Mouse (Mus musculus) midbrain, embryonic 16.5 days (tissue): ENCODE results near the gene Szt2. TPM values are rescaled to one million over a fixed set of nuclear protein-coding genes. Genes with fewer than 3 reads are reported as not detected.

Source experiments
- ATAC-seq: fragments of 200-750 bp; cut with Nextera tagmentation; 2 replicates; pipeline ENCODE4 v1.8.0; 2017; ENCODE audit warnings: moderate TSS enrichment
- H3K27ac ChIP-seq: fragments of 300-500 bp; sonication (generic); 2 replicates; pipeline ENCODE4 v1.5.1; 2014; ENCODE audit warnings: mild to moderate bottlenecking, low read length, mixed read lengths
- H3K27me3 ChIP-seq: fragments of 300-500 bp; sonication (generic); 2 replicates; pipeline ENCODE4 v1.6.1; 2014; ENCODE audit warnings: low read depth, low read length, mixed read lengths; ENCODE audit not compliant: control insufficient read depth, insufficient read depth
- H3K36me3 ChIP-seq: fragments of 300-500 bp; sonication (generic); 2 replicates; pipeline ENCODE4 v1.6.1; 2014; ENCODE audit warnings: mild to moderate bottlenecking, low read length, moderate library complexity, mixed read lengths; ENCODE audit not compliant: control insufficient read depth, insufficient read depth
- H3K4me1 ChIP-seq: fragments of 300-500 bp; sonication (generic); 2 replicates; pipeline ENCODE4 v1.6.1; 2014; ENCODE audit warnings: mild to moderate bottlenecking, low read length, mixed read lengths; ENCODE audit not compliant: control insufficient read depth, insufficient read depth
- H3K4me2 ChIP-seq: fragments of 300-500 bp; sonication (generic); 2 replicates; pipeline ENCODE4 v1.6.1; 2014; ENCODE audit warnings: mild to moderate bottlenecking, low read length, mixed read lengths
- H3K4me3 ChIP-seq: fragments of 300-500 bp; sonication (generic); 2 replicates; pipeline ENCODE4 v1.5.1; 2014; ENCODE audit warnings: low read depth, mild to moderate bottlenecking, low read length, moderate library complexity, mixed read lengths
- H3K9ac ChIP-seq: fragments of 300-500 bp; sonication (generic); 2 replicates; pipeline ENCODE4 v1.6.1; 2014; ENCODE audit warnings: low read depth, low read length, mixed read lengths
- H3K9me3 ChIP-seq: fragments of 300-500 bp; sonication (generic); replicated peaks from 2 replicates; pipeline ENCODE4 v1.6.1; 2014; ENCODE audit warnings: mild to moderate bottlenecking, low read length, mixed read lengths; ENCODE audit not compliant: control insufficient read depth, poor library complexity, severe bottlenecking
- WGBS: fragments of 180-500 bp; shearing (Covaris S2); extraction: QIAGEN DNeasy Blood & Tissue Kit; methylation state at CpG from one replicate; pipeline ENCODE4 v1.1.7; 2014; 5-methylcytosine and 5-hydroxymethylcytosine counted together
- polyA plus RNA-seq: library from polyadenylated mRNA; unstranded; fragments of >200 nt; fragmentation: Nextera tagmentation; extraction: Ambion mirVana; gene quantifications from 2 replicates; pipeline ENCODE4 v1.2.1, GENCODE M21; 2015

The Szt2 gene
- polyA plus RNA-seq, 1 experiment from 2014 or later = 8.7 TPM

- H3K27me3 ChIP-seq = no peaks in the 10 kb centered on the region
- no peak overlapping the region for H3K4me3 ChIP-seq
- 70% methylated on average over 6 of the region's 6 CpGs for WGBS
- no peak overlapping the region for H3K9ac ChIP-seq
- H3K27ac ChIP-seq = no peak overlapping the region
- no peaks in the 10 kb centered on the region for H3K9me3 ChIP-seq
- H3K36me3 ChIP-seq = no peaks in the 10 kb centered on the region
- ATAC-seq = no peak
- H3K4me1 ChIP-seq = no peaks in the 10 kb centered on the region
- no peak overlapping the region for H3K4me2 ChIP-seq
These were observed 55.4 kb downstream of the Szt2 start for GRCm38 (mm10) chr4:118353689-118354088.

GRCm38 (mm10) chr4:118351828-118352227, 57.2 kb downstream of the Szt2 start:
- Histone ChIP-seq H3K4me1 (no peaks in the 10 kb centered on the region), H3K4me2 (no peak overlapping the region), H3K36me3 (no peaks in the 10 kb centered on the region), H3K4me3 (no peak overlapping the region), H3K27ac (no peak overlapping the region), H3K9me3 (no peaks in the 10 kb centered on the region), H3K27me3 (no peaks in the 10 kb centered on the region), H3K9ac (no peak overlapping the region)
- WGBS = 84% methylated on average over 3 of the region's 3 CpGs
- ATAC-seq = no peak

- no peak overlapping the region for H3K4me2 ChIP-seq
- H3K9ac ChIP-seq = no peak overlapping the region
- no peaks in the 10 kb centered on the region for H3K27me3 ChIP-seq
- no peak overlapping the region for H3K4me3 ChIP-seq
- no peak overlapping the region for H3K27ac ChIP-seq
- no peaks in the 10 kb centered on the region for H3K9me3 ChIP-seq
- H3K4me1 ChIP-seq = no peaks in the 10 kb centered on the region
- no peak for ATAC-seq
- no peaks in the 10 kb centered on the region for H3K36me3 ChIP-seq
- 86% methylated on average over 2 of the region's 2 CpGs for WGBS
These were observed 58.2 kb downstream of the Szt2 start for GRCm38 (mm10) chr4:118350864-118351263.

GRCm38 (mm10) chr4:118347529-118348309, 61.4 kb downstream of the Szt2 start:
- Histone ChIP-seq H3K27ac (no peak overlapping the region), H3K9ac (no peak overlapping the region), H3K36me3 (no peaks in the 10 kb centered on the region), H3K4me3 (no peak overlapping the region), H3K4me1 (no peaks in the 10 kb centered on the region), H3K4me2 (no peak overlapping the region), H3K9me3 (no peaks in the 10 kb centered on the region), H3K27me3 (no peaks in the 10 kb centered on the region)
- ATAC-seq = no peak
- WGBS = 80% methylated on average over 13 of the region's 13 CpGs

- ATAC-seq = no peak
- no peak overlapping the region for H3K9ac ChIP-seq
- no peaks in the 10 kb centered on the region for H3K27me3 ChIP-seq
- no peak overlapping the region for H3K4me3 ChIP-seq
- no peaks in the 10 kb centered on the region for H3K36me3 ChIP-seq
- H3K27ac ChIP-seq = no peak overlapping the region
- H3K4me2 ChIP-seq = no peak overlapping the region
- 75% methylated on average over 3 of the region's 3 CpGs for WGBS
- H3K9me3 ChIP-seq = no peaks in the 10 kb centered on the region
- no peaks in the 10 kb centered on the region for H3K4me1 ChIP-seq
These were observed 67.6 kb downstream of the Szt2 start for GRCm38 (mm10) chr4:118341447-118341846.

GRCm38 (mm10) chr4:118336658-118337057, 72.4 kb downstream of the Szt2 start:
- Histone ChIP-seq H3K4me1 (no peaks in the 10 kb centered on the region), H3K9me3 (no peaks in the 10 kb centered on the region), H3K4me3 (no peak overlapping the region), H3K27ac (no peak overlapping the region), H3K4me2 (no peak overlapping the region), H3K36me3 (no peaks in the 10 kb centered on the region), H3K27me3 (no peaks in the 10 kb centered on the region), H3K9ac (no peak overlapping the region)
- no peak for ATAC-seq
- WGBS = 16% methylated on average over 7 of the region's 7 CpGs

GRCm38 (mm10) chr4:118335991-118336390, 73.1 kb downstream of the Szt2 start:
- ATAC-seq = no peak
- Histone ChIP-seq H3K4me3 (no peak overlapping the region), H3K36me3 (no peaks in the 10 kb centered on the region), H3K27me3 (no peaks in the 10 kb centered on the region), H3K4me1 (no peaks in the 10 kb centered on the region), H3K9ac (no peak overlapping the region), H3K4me2 (no peak overlapping the region), H3K27ac (no peak overlapping the region), H3K9me3 (no peaks in the 10 kb centered on the region)
- 88% methylated on average over 4 of the region's 4 CpGs for WGBS

GRCm38 (mm10) chr4:118331777-118332176, 77.3 kb downstream of the Szt2 start:
- 76% methylated on average over 4 of the region's 4 CpGs for WGBS
- Histone ChIP-seq H3K27me3 (no peaks in the 10 kb centered on the region), H3K9ac (no peak overlapping the region), H3K27ac (no peak overlapping the region), H3K4me1 (no peaks in the 10 kb centered on the region), H3K9me3 (no peaks in the 10 kb centered on the region), H3K36me3 (no peaks in the 10 kb centered on the region), H3K4me3 (no peak overlapping the region), H3K4me2 (no peak overlapping the region)
- ATAC-seq = no peak

GRCm38 (mm10) chr4:118326476-118326875, 82.6 kb downstream of the Szt2 start:
- no peak overlapping the region for H3K4me3 ChIP-seq
- H3K4me2 ChIP-seq = no peak overlapping the region
- no peak for ATAC-seq
- H3K27ac ChIP-seq = no peak overlapping the region
- H3K9me3 ChIP-seq = no peaks in the 10 kb centered on the region
- no peak overlapping the region for H3K9ac ChIP-seq
- no peaks in the 10 kb centered on the region for H3K4me1 ChIP-seq
- H3K27me3 ChIP-seq = no peaks in the 10 kb centered on the region
- WGBS = 85% methylated on average over 7 of the region's 7 CpGs
- H3K36me3 ChIP-seq = no peaks in the 10 kb centered on the region
